Mouse (Mus musculus) cerebellum, adult 2 months (tissue): ENCODE data around the gene Sppl3.

ENCODE experiments used
- CTCF ChIP-seq: fragments of 200-500 bp; IDR thresholded peaks from 2 replicates; pipeline ENCODE4 v1.5.1; 2011; ENCODE audit warnings: low read depth, mild to moderate bottlenecking, control low read depth, low read length, moderate library complexity, borderline replicate concordance; ENCODE audit not compliant: insufficient read depth
- POLR2A ChIP-seq: fragments of 200-500 bp; IDR thresholded peaks from 2 replicates; pipeline ENCODE4 v1.6.1; 2011; ENCODE audit warnings: low read length, control low read depth, borderline replicate concordance; ENCODE audit not compliant: insufficient read depth

DNA sequence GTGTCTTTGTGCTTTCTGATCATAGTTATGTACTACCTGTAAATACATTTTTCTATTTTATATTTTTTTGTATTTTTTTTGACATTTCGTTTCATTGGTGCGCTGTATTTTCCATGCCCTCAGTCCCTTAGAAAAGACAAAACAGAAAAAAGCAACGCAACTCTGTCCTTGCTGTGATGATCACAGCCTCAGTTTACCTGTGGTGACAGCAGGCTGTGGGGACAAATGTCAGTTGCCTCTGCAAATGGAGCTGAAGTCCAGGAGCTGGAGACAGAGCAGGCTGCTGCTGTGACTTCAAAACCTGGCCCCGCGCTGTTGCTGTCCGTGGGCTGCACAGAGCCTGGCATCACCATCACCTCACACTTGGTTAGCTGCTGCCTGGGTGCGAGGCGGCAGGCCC, 87.3 kb downstream of the Sppl3 start, which contains the start of gene Gm10401:
- no peak for TF ChIP-seq CTCF
- TF ChIP-seq POLR2A, result no peak
